Mouse (Mus musculus): Measurements from ENCODE around the gene Atp10a. TPM values are rescaled to one million over a fixed set of nuclear protein-coding genes. Genes with fewer than 3 reads are reported as not detected.

Atp10a gene
- polyA plus RNA-seq, 1 experiment from 2014 or later: 3.3 TPM

DNA sequence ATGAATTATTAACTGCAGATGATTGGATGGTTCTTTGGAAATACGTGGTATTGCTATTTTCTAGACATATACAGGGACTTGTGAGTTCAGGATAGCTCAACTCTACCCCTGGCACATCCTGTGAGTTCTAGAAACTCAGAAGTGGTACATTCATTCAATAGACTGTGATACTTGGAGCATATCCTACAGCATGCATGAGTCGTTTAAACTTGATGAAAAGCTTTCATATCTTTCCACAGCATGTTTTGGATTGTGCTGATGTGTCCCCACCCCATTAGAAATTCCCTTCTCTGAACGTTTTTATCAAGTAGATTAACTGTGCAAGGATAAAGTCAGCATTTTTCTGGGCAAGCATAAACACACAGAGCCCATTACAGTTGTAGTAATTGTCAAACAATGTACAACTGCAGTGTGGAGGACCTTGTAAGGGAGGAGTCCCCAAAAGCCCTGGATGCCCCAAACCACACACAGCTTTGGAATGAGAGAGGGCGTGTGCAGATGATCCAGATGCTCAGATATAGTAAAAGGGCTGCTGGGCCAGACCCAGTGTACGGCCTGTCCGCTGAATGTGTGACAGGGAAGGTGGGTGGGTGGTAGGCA lies 35.1 kb downstream of the Atp10a start:
- Histone ChIP-seq H3K27ac (no peak overlapping the region), H3K36me3 (no peaks in the 10 kb centered on the region), H3K4me1 (no peaks in the 10 kb centered on the region; the same call in 1 of the 2 replicates), H3K4me3 (no peak overlapping the region), H3K4me2 (replicated peaks) (no peak overlapping the region), H3K9me3 (no peaks in the 10 kb centered on the region), H3K9ac (no peak overlapping the region), H3K27me3 (no peaks in the 10 kb centered on the region)
- ATAC-seq (ENCODE audit: insufficient number of reproducible peaks, insufficient read depth, low FRiP score, low TSS enrichment): no peak
- WGBS: 73% methylated on average over 6 of the region's 6 CpGs

DNA sequence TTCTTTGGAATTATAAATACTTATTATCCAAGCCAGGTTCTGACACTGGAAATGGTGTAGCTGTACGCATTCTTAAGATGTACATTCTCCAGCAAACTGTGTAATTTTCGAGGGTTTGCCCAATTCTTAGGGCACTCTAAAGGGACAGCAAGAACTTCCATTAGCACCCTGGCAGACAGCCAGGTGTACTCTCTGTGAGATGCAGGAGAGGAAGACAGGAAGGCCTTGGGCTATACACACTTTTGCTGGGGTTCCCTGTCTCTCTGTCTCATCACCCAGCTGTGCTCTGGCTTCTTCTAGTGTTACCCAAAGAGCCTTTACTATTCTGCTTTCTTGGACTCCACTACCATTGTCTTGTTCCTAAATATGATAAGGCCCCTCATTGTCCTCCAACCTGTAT lies 36.7 kb downstream of the Atp10a start:
- Histone ChIP-seq H3K4me3 (no peak overlapping the region), H3K27me3 (no peaks in the 10 kb centered on the region), H3K9me3 (no peaks in the 10 kb centered on the region), H3K27ac (no peak overlapping the region), H3K9ac (no peak overlapping the region), H3K36me3 (no peaks in the 10 kb centered on the region), H3K4me2 (replicated peaks) (no peak overlapping the region), H3K4me1 (no peaks in the 10 kb centered on the region; the same call in 1 of the 2 replicates)
- no peak for ATAC-seq (ENCODE audit: insufficient number of reproducible peaks, insufficient read depth, low FRiP score, low TSS enrichment)
- 83% methylated on average over 2 of the region's 2 CpGs for WGBS

DNA sequence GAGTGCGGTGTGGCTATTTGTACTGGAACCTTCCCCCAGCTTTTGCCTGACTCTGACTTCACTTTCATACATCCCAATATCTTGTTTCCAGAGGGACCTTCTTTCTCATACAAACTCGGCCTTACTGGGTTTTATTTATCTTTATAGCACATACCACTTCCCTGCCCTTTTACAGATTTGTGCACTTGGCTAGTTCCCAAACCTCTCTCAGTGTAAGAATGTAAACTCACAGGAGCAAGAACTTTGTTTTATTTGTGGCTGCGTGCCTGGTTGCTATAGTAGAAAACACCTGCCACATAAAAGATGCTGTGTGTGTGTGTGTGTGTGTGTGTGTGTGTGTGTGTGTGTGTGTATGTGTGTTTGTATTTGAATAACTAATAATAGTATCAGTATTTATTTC lies 37.4 kb downstream of the Atp10a start:
- Histone ChIP-seq H3K27ac (no peak overlapping the region), H3K9me3 (no peaks in the 10 kb centered on the region), H3K27me3 (no peaks in the 10 kb centered on the region), H3K4me2 (replicated peaks) (no peak overlapping the region), H3K9ac (no peak overlapping the region), H3K36me3 (no peaks in the 10 kb centered on the region), H3K4me1 (no peaks in the 10 kb centered on the region; the same call in 1 of the 2 replicates), H3K4me3 (no peak overlapping the region)
- ATAC-seq (ENCODE audit: insufficient number of reproducible peaks, insufficient read depth, low FRiP score, low TSS enrichment): no peak
- WGBS: 68% methylated on average over 3 of the region's 3 CpGs

DNA sequence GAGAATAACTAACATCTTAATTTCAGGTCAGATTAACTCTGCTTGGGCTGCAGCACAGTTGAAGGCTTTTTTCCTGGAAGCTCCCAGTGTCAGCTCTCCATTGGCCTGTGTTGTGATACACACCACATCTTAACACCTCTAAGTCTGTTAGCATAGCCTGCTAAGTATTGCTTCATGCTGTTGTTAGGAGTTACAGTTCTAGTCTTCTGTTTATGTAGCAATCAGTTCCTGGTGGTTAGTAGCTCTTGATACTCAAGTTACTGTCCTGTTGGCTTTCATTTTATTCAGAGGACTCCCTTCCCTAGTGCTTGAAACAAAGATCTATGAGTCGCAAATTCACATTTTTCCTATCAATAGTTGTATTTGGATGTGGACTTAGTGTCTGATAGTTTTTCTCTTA lies 39.7 kb downstream of the Atp10a start:
- WGBS: 91% methylated on average over 1 of the region's 1 CpGs
- Histone ChIP-seq H3K4me3 (no peak overlapping the region), H3K9ac (no peak overlapping the region), H3K27me3 (no peaks in the 10 kb centered on the region), H3K9me3 (no peaks in the 10 kb centered on the region), H3K36me3 (no peaks in the 10 kb centered on the region), H3K4me1 (no peaks in the 10 kb centered on the region; the same call in 1 of the 2 replicates), H3K4me2 (replicated peaks) (no peak overlapping the region), H3K27ac (no peak overlapping the region)
- ATAC-seq (ENCODE audit: insufficient number of reproducible peaks, insufficient read depth, low FRiP score, low TSS enrichment): no peak

DNA sequence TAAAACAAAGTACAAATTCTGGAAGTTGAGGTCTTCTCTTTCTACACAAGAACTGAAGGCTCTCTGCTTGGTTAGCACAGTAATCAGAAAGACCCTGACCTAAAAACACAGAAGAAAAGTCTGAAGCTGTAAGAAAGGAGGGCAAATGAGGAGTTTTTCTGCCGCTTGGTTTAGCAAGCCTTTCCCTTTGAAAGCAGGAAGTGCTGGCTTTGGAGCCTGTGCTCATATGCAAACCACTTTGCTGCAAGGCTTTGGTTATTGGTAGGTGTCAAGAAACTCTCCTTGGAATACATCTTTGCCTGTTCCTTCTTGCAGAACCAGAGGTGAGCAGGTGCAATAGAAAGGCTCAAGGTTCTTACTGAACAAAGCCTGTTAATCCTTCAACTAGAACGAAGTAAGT lies 41.1 kb downstream of the Atp10a start:
- Histone ChIP-seq H3K27me3 (no peaks in the 10 kb centered on the region), H3K9ac (no peak overlapping the region), H3K4me3 (no peak overlapping the region), H3K9me3 (no peaks in the 10 kb centered on the region), H3K4me2 (replicated peaks) (no peak overlapping the region), H3K4me1 (no peaks in the 10 kb centered on the region; the same call in 1 of the 2 replicates), H3K36me3 (no peaks in the 10 kb centered on the region), H3K27ac (no peak overlapping the region)
- no peak for ATAC-seq (ENCODE audit: insufficient number of reproducible peaks, insufficient read depth, low FRiP score, low TSS enrichment)
- 39% methylated on average over 2 of the region's 2 CpGs for WGBS

DNA sequence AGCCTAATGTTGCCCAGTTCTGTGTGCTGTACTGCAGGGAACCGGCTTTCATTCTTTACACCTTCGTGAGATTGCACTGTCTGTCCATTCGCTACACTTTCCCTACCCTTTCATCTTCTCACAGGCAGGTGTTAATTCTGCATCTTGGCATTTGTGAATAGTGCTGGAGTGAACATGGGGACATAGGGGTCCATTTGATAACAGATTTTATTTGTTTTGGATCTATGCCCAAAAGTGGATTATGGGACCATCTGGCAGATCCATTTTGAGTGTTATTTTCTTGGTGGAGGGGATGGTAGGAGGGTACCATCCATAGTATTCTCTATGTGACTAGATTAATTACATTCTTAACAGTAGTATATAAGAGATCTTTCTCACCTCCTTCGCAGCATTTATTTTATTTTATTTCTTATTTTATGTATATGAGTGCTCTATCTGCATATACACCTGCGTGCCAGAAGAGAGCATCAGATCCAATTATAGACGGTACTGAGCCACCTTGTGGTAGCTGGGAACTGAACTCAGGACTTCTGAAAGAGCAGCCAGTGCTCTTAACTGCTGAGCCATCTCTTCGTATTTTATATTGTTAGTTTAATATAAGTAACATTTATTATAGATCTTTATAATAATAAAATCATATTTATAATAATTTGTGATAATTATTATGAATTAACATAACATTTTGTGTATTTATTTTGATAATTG lies 42.9 kb downstream of the Atp10a start:
- Histone ChIP-seq H3K4me3 (no peak overlapping the region), H3K27ac (no peak overlapping the region), H3K27me3 (no peaks in the 10 kb centered on the region), H3K4me1 (no peaks in the 10 kb centered on the region), H3K9ac (no peak overlapping the region), H3K4me2 (replicated peaks) (no peak overlapping the region), H3K36me3 (no peaks in the 10 kb centered on the region), H3K9me3 (no peaks in the 10 kb centered on the region)
- ATAC-seq (ENCODE audit: insufficient number of reproducible peaks, insufficient read depth, low FRiP score, low TSS enrichment): no peak
- 90% methylated on average over 7 of the region's 7 CpGs for WGBS

DNA sequence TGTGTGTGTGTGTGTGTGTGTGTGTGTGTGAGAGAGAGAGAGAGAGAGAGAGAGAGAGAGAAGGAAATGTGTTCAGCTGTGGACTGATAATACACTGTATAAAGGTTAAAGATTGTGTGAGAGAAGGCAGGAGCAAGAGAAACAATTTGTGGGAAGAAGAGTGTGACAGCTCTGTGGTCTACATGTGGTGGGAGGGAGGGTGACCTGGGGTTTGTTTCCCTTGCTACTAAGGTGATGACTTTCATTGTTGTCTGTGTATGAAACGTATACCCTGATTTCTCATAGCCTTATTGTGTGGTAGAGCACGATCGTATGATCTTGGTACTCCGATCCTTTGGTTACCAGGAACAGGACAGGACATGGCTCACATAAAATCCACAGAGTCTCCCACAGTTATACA lies 45.3 kb downstream of the Atp10a start:
- H3K4me1 ChIP-seq: no peaks in the 10 kb centered on the region
- 94% methylated on average over 4 of the region's 4 CpGs for WGBS
- no peaks in the 10 kb centered on the region for H3K9me3 ChIP-seq
- H3K27ac ChIP-seq: no peak overlapping the region
- H3K27me3 ChIP-seq: no peaks in the 10 kb centered on the region
- no peak for ATAC-seq (ENCODE audit: insufficient number of reproducible peaks, insufficient read depth, low FRiP score, low TSS enrichment)
- H3K4me3 ChIP-seq: no peak overlapping the region
- H3K36me3 ChIP-seq: no peaks in the 10 kb centered on the region
- no peak overlapping the region for H3K4me2 ChIP-seq (replicated peaks)
- no peak overlapping the region for H3K9ac ChIP-seq

DNA sequence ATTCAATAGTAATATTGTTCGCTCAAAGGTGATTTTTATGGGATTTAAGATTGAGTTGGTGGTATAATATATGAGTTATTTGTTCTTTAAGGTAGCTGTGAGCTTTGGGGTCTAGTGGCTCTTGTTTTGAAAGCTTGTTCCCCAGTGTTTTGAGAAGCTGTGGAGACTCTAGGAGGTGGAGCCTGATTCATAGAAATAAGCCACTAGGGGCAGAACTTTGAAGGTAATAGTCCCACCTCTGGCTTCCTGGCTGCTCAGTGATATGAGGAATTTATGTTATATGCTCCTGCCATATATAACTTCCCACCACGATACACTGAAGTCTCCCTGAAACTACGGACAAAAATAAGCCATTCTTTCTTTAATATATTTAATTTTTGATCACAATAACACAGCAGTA lies 49.2 kb downstream of the Atp10a start:
- H3K9me3 ChIP-seq: no peaks in the 10 kb centered on the region
- ATAC-seq (ENCODE audit: insufficient number of reproducible peaks, insufficient read depth, low FRiP score, low TSS enrichment): no peak
- no peak overlapping the region for H3K4me2 ChIP-seq (replicated peaks)

DNA sequence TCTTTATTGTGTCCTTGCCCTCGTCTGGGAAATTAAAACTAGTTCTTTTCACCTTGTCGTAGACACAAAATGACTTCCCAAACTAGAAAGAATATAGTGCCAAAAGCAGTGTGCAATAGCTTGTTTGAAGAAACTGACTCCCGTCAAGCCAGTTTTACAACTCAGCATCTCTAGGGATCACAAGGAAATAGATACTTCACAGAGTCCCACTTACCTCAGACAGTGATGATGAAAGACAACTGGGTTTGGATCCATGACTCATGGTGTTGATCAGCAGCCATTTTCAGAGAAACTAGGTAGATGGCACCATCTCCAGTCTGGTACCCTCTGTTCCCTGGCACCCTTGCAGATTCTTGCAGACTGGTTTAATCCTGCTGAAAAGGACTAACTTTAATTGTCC lies 53.3 kb downstream of the Atp10a start:
- Histone ChIP-seq H3K4me3 (no peak overlapping the region), H3K36me3 (no peaks in the 10 kb centered on the region), H3K4me2 (replicated peaks) (no peak overlapping the region), H3K9me3 (no peaks in the 10 kb centered on the region), H3K27me3 (no peaks in the 10 kb centered on the region), H3K27ac (no peak overlapping the region), H3K9ac (no peak overlapping the region), H3K4me1 (no peaks in the 10 kb centered on the region)
- ATAC-seq (ENCODE audit: insufficient number of reproducible peaks, insufficient read depth, low FRiP score, low TSS enrichment): no peak
- 68% methylated on average over 3 of the region's 3 CpGs for WGBS

More for the DNA sequence above, 49.2 kb downstream of the Atp10a start:
- H3K36me3 ChIP-seq: no peaks in the 10 kb centered on the region
- no peak overlapping the region for H3K27ac ChIP-seq
- no peaks in the 10 kb centered on the region for H3K27me3 ChIP-seq
- no peak overlapping the region for H3K4me3 ChIP-seq
- H3K9ac ChIP-seq: no peak overlapping the region
- H3K4me1 ChIP-seq: no peaks in the 10 kb centered on the region
- WGBS: 93% methylated on average over 3 of the region's 3 CpGs

DNA sequence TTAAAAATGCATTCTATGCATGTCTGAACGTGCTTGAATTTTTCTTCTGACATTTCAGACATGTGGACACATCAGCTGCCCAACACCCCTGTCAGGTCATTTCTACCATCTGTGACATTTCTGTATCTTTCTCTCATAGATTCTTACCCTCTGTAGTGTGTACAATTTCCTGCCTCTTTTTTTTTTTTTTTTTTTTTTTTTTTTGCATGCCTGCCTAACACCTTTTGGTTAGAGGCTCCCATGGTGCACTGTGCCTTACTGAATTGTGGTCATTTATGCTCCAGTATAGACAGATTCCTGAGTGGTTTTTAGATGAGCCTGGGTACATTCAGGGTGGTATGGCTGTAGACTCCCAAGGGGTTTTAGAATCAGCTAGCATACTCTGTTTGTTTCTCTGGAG lies 54.3 kb downstream of the Atp10a start:
- Histone ChIP-seq H3K27me3 (no peaks in the 10 kb centered on the region), H3K36me3 (no peaks in the 10 kb centered on the region), H3K9me3 (no peaks in the 10 kb centered on the region), H3K4me1 (no peaks in the 10 kb centered on the region), H3K4me3 (no peak overlapping the region), H3K4me2 (replicated peaks) (no peak overlapping the region), H3K27ac (no peak overlapping the region), H3K9ac (no peak overlapping the region)
- WGBS: 82% methylated on average over 1 of the region's 1 CpGs
- no peak for ATAC-seq (ENCODE audit: insufficient number of reproducible peaks, insufficient read depth, low FRiP score, low TSS enrichment)

DNA sequence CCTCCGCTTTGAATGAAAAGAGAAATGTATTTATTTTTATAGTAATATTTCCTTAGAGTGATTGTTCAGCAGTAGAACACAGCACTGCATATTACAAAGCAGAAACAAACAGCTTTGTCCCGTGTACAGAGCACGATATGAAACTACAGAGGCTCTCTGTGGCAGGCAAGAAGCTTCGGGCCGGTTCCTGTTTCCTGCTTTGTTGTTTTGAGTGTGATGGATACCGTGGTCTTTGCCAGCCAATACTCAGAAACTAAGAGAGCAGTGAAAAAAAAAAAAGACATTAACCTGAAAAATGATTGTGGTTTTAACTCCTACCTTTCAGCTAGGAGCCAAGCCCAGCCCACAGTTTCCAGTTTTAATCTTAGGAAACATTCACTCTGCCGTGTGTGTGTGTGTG lies 55.8 kb downstream of the Atp10a start:
- no peak overlapping the region for H3K27ac ChIP-seq
- no peak overlapping the region for H3K9ac ChIP-seq
- H3K27me3 ChIP-seq: no peaks in the 10 kb centered on the region
- H3K4me2 ChIP-seq (replicated peaks): no peak overlapping the region
- no peaks in the 10 kb centered on the region for H3K36me3 ChIP-seq
- no peak for ATAC-seq (ENCODE audit: insufficient number of reproducible peaks, insufficient read depth, low FRiP score, low TSS enrichment)
- no peak overlapping the region for H3K4me3 ChIP-seq
- H3K9me3 ChIP-seq: no peaks in the 10 kb centered on the region
- WGBS: 86% methylated on average over 7 of the region's 7 CpGs
- peaks cover 2% of the 10 kb centered on the region; the same call in 1 of the 2 replicates for H3K4me1 ChIP-seq

DNA sequence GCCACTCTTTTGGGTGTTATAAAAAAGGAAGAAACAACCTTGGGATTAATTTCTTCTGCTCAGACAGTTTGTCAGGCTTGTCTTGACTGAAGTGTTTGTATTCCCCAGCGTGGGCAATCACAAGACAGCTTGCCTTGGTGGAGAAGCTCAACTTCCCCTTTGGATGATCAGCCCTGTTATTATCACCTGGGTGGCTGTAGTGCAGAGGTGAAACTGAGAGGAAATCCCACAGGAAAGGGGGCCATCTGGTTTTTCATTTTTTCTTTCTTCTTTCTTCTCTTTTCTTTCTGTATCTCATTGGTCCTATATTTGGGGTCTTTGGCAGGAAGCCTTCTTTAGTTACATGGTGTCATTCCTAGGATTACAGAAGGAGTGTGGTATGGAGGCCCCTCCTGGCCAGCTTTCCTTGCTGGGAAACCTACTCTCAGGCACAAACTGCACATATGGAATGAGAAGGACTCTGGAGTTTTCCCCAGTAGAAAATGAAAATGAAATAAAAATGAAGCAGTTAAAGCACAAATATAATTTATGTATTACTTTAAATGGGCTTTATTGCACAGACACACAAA lies 59.7 kb downstream of the Atp10a start:
- Histone ChIP-seq H3K36me3 (no peaks in the 10 kb centered on the region), H3K27ac (no peak overlapping the region), H3K9ac (no peak overlapping the region), H3K4me1 (peaks cover 2% of the 10 kb centered on the region; the same call in 1 of the 2 replicates), H3K27me3 (no peaks in the 10 kb centered on the region), H3K9me3 (no peaks in the 10 kb centered on the region), H3K4me2 (replicated peaks) (no peak overlapping the region), H3K4me3 (no peak overlapping the region)
- WGBS: 56% methylated on average over 1 of the region's 1 CpGs
- ATAC-seq (ENCODE audit: insufficient number of reproducible peaks, insufficient read depth, low FRiP score, low TSS enrichment): no peak
